Mouse (Mus musculus): ENCODE results near the gene Lmx1a. TPM values are rescaled to one million over a fixed set of nuclear protein-coding genes. Genes with fewer than 3 reads are reported as not detected.

The Lmx1a gene
- polyA plus RNA-seq, 1 experiment from 2014 or later: 0.68 TPM

DNA sequence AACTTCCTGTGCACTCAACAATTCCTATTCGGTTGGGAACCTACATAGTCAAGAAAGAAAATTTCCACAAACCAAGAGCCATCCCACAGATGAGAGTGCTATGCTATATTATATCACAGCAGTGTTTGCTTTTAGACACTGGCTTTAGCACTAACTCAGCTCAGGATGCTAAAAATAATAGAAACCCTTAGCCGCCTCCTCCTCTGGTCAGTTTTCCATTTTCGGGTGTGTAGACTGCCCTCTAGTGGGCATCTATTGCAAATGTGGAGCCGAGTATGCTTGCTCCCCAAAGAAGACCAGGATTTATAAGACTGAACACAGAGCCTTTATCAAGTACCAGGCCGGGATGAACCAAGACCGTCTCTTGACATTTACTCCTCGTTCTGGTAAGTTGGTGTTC, 207.2 kb downstream of the Lmx1a start:
- ATAC-seq (ENCODE audit: low FRiP score): peak; percentile 76; the same call in 1 of the 2 replicates
- Histone ChIP-seq H3K9ac (replicated peaks) (no peak overlapping the region), H3K27me3 (replicated peaks) (no peaks in the 10 kb centered on the region), H3K4me1 (no peaks in the 10 kb centered on the region), H3K9me3 (replicated peaks) (no peaks in the 10 kb centered on the region), H3K4me2 (no peak overlapping the region), H3K27ac (replicated peaks) (no peak overlapping the region), H3K4me3 (replicated peaks) (no peak overlapping the region), H3K36me3 (no peaks in the 10 kb centered on the region)
- 35% methylated on average over 7 of the region's 7 CpGs for whole genome bisulfite sequencing

Other genes starting within 250 kb of the Lmx1a start
- 0.13 and 0.20 TPM in 2 replicates for gene Lrrc52, start 222.5 kb upstream of the Lmx1a start, polyA plus RNA-seq (2015; fragmentation: Nextera tagmentation; extraction: Ambion mirVana)
- gene Rxrg, start 90.9 kb upstream of the Lmx1a start, polyA plus RNA-seq (2015; fragmentation: Nextera tagmentation; extraction: Ambion mirVana): 19.8 and 20.8 TPM in 2 replicates